Mouse (Mus musculus) olfactory bulb, adult 2 months (tissue): ENCODE measurements around the gene Myh2.

ENCODE experiments used
- CTCF ChIP-seq: fragments of 200-500 bp; IDR thresholded peaks from 2 replicates; pipeline ENCODE4 v1.5.1; 2012; ENCODE audit warnings: low read depth, mild to moderate bottlenecking, low read length, moderate library complexity; ENCODE audit not compliant: insufficient read depth
- POLR2A ChIP-seq: fragments of 200-500 bp; IDR thresholded peaks from 2 replicates; pipeline ENCODE4 v1.6.1; 2012; ENCODE audit warnings: mild to moderate bottlenecking, low read depth, low read length, moderate library complexity; ENCODE audit not compliant: insufficient read depth

GRCm38 (mm10) chr11:67151159-67151558 lies 19.7 kb upstream of the Myh2 start:
- TF ChIP-seq POLR2A (no peak), CTCF (no peak)
